In the genomic region with DNA sequence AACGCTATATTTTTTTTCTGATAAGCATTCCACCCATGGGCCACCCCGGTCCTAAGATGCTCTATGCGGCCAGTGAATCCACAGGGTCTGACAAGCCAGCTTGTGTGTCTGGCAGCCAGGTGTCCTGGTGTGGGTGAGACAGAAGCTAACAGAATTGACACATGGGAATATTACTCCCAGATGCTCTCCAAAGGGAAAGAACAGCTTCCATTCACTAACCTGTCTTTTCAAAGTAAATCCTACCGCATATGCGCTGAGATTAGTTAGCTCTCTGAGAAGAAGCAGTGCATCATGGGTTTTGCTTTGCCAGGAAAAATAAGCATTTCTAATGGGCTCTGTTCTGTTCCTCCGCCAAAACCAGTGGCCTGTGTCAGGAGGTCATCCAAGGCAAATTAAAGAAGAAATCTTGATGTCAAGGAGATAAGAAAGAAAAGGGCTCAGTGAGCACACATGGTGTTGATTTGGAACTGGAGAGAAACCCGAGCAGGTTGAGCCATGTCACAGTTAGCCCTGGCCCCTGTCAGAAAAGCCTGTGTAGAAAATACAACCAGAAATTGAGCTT, we compare ENCODE assay signal across 11 mouse cellular contexts.
DNase-seq lines count a peak whose midpoint lies in the region; ATAC-seq lines count a peak whose summit lies in the region.
"Had no signal": no experiment of that assay in that cellular context is flagged by ENCODE, and none has a peak within 500 bp of the region (broad histone marks: within the 10 kb centered on the region; RNA-seq: fewer than 3 reads in every experiment).

No protein-coding gene starts in this region.

- H3K4me1 ChIP-seq in neural tube, embryonic 11.5 days (ENCODE audit: control insufficient read depth, insufficient read depth, low read length) = no peaks in the 10 kb centered on the region

- no peak overlapping the region for H3K27ac ChIP-seq in neural tube, embryonic 11.5 days (ENCODE audit: low read depth, low read length)

- WGBS in neural tube, embryonic 11.5 days = 50% methylated on average over 7 of the region's 7 CpGs

- H3K4me2 ChIP-seq in neural tube, embryonic 11.5 days (ENCODE audit: low read depth) = no peak overlapping the region

- DNase-seq in cerebellum, adult 9-10 months = peak; percentile 6
- no peak for DNase-seq in cerebellum, adult 11 months
- peak; percentile 15 for DNase-seq in left cerebral cortex, postnatal 4 days
- no peak for DNase-seq in left cerebral cortex, adult 8-10 months (ENCODE audit: low spot score in 2 of 2)
- peak; percentile 58 for DNase-seq in hindlimb bud, embryonic 11.5 days (ENCODE audit: extremely low spot score, low read depth, low spot score)
- peak; percentile 45 for DNase-seq in neural tube, embryonic 11.5 days (ENCODE audit: low spot score)
- DNase-seq in frontal cortex, postnatal 10 days (ENCODE audit: low spot score in 2 of 2) = no peak
- DNase-seq in spleen, postnatal 10 days (ENCODE audit: low spot score in 2 of 2) = no peak
- DNase-seq: lung, adult 2 months; right cerebral cortex, postnatal 14 days had no signal

- H3K36me3 ChIP-seq in neural tube, embryonic 11.5 days (ENCODE audit: control insufficient read depth, insufficient read depth, low read length) = no peaks in the 10 kb centered on the region
- H3K36me3 ChIP-seq: G1E had no signal

- no peak overlapping the region for H3K4me3 ChIP-seq in neural tube, embryonic 11.5 days (ENCODE audit: low read depth, low read length)

- no peak overlapping the region for H3K9ac ChIP-seq in neural tube, embryonic 11.5 days (ENCODE audit: low read length)

- intact Hi-C loops in left cerebral cortex, postnatal 4 days (cut with DNase I) = no loop called here

- no peaks in the 10 kb centered on the region for H3K27me3 ChIP-seq in neural tube, embryonic 11.5 days (ENCODE audit: control insufficient read depth, insufficient read depth, low read length)

- no peaks in the 10 kb centered on the region for H3K9me3 ChIP-seq in neural tube, embryonic 11.5 days (ENCODE audit: control insufficient read depth, low read length)
- H3K9me3 ChIP-seq: G1E had no signal

- no peak for ATAC-seq in neural tube, embryonic 11.5 days (ENCODE audit: insufficient read depth, low FRiP score, low TSS enrichment)

Comparison
In these comparisons a context has a peak if more than half of its experiments do, and no peak if none do; other contexts are left out.
1. DNase-seq: peak in cerebellum, adult 9-10 months (single experiment), left cerebral cortex, postnatal 4 days (single experiment), hindlimb bud, embryonic 11.5 days (single experiment) and neural tube, embryonic 11.5 days (single experiment); none in cerebellum, adult 11 months (single experiment), left cerebral cortex, adult 8-10 months (0 of 2), frontal cortex, postnatal 10 days (0 of 2) and spleen, postnatal 10 days (0 of 2).